Mouse (Mus musculus) c-Kit-negative CD71-positive TER-119-positive erythroid progenitor cells, embryonic 14.5 days (primary cell): ENCODE results near the gene Klk1b5.
A peak's percentile ranks its signal among the peaks of the same experiment; 100 is the strongest.

Source experiments
- DNase-seq: peaks from one replicate; pipeline ENCODE4 v3.0.0-alpha.2; 2013; ENCODE audit warnings: low read depth, low spot score

Klk1b5 gene

DNA sequence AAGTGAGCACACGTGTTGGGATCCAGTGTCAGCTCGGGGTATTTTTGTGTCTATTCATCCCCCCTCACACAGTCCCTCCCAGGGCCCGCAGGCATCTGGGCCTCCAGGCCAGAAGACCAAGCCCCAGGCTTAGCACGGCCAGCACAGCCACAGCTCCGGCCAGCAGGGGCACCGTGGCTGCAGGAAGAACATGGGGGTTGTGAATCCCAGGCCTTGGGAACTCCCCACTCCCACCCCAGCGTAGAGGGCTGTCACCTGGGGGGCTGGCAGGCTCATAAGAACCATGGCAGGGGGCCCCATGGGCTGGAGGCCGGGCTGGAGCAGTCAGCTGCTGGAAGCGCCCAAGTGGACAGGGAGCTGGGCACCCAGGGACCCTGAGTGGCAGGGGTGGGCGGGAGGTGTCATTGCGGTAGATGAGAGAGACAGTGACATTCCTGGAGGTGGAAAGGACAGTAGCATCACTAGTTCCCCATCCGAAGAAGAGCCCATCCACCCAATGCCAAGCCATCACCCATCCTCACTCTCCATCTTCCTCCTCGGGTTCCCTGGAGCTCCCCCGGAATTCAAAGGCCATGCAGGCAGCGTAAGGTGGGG is 37.4 kb downstream of the Klk1b5 start:
- DNase-seq = no peak

DNA sequence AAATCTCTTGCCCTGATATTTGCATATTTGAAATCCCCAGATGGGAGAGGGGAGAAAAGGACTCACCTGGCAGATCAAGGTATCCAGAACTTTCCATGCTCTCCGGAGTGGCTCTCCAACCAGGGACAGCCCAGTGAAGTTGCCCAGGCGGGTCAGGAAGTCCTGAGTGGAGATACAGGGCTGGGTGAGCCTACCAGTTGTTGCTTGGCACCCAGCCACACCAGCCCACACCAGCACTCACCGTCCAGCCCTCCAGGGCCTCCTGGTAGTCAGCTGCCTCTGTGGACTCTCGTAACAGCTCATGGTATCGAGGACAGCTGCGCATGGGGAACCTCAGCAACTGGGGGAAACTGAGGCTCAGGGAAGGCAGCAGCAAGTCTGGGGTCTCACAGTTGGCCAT is 39.2 kb downstream of the Klk1b5 start:
- no peak for DNase-seq

DNA sequence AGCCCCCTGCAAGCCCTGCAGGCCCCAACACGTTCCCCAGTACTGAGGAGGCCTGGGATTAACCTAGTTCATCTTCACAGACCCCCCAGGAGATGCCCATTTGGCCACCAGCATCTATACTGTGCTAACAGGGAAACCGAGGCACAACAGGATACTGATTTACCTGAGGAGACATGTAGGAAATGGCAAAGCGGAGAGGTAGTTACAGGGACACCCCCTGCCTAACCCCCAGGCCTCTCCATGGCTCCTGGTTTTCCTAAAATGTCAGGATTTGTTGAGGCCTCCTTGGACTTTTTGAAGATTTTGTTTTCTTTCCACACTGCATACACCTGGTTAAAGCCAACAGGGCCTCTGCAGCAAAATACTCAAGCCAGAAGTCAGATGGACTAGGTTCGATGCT is 41.5 kb downstream of the Klk1b5 start, which contains the start of gene Acp4:
Acp4 (minus strand) TSS at position 101 of the 400 bp plus-strand sequence.
- no peak for DNase-seq

DNA sequence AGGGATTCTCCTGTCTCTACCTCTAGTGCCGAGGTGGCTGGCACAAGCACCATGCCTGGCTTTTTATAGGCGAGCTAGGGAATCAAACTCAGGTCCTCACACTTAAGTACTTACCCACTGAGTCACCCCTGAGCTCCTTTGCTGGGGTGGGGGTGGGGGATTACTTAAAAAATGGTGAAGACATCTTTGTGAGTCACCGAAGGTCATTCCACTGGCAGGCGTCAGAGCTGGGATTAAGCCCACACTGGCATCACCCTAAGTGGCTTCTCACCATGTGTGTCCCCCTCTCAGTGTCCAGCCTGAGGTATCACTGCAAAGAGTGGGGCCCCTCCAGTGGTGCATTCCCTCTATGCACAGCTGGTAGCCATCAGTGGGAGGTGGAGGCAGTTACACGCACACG is 44.7 kb downstream of the Klk1b5 start:
- no peak for DNase-seq

DNA sequence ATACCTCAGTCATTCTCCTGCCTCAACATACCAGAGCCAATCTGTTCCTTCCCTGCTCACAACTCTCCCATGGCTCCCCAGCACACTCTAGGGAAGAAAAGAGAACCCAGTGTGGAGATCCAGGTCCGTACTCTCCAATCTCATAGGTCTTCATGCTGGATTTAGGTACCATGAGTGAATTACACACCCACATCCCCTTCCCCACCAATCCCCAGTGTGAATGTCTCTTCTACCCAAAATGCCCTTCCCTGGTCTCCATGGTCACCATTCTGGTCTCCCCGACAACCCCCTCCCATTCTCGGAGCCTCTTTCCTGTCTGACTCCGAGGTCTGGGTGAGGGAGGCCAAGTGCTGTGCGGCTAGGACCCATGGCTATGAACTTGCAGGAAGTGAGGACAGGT is 45.4 kb downstream of the Klk1b5 start, which contains the start of gene Gm15517:
Gm15517 (plus strand) TSS at position 301 of the 400 bp plus-strand sequence.
- no peak for DNase-seq

DNA sequence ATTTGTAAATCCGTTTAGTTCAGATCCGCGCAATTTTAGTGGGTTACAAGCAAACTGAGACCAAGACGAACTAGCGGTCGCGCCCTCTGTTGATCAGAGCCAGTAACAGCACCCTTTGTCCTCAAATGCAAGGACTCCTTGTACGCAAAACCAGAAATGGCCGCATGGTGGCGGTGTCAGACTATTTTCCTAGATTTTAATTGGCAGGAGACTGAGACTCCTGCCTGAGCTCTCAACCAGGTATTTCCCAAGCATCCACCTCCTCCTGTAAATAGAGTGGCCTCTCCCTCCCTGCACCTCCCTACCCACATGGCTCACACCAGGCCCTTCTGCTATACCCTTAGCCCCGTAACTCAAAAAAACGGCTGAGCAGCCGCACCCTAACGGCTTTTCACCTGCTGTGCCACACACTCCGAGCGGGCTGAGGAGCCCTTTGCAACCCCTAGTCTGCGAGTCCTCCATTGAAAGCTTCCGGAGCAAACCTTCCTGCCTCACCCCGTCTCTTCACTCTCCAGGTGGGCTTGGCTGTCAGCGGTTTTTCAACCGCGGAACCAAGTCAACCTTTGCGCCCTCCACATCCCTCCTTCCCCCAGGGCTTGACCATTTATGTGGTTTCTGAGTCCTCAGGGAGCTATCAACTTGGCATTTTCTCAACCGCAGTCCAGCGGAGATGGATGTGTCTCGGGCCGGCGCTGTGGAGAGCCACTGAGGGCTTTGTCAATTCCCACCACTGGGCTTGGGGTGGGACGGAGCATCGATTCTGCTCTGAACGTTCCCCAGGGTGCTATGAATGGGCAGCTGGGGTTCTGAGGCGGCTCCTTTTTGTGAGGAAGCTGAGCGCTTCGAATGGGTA is 47.3 kb downstream of the Klk1b5 start:
- peak; percentile 77 for DNase-seq

DNA sequence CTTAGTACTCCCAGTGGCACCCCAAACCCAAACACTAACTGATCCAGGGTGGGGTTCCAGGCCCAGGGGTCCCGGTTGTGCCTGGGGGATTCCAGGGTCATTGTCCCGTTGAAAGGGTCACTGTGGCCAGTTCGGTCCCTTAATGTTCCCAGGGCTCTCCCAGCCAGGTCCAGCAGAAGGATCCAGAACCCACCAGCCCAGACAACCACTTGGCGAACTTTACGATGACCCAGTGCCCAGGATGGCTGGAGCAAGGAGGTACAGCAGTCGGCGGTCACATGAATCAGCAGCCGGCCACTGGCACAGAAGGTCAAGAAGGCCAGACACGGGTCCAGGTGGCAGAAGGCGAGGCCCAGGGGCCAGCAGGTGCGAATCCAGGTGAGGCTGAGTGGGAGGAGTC is 52.4 kb downstream of the Klk1b5 start:
- DNase-seq = no peak

DNA sequence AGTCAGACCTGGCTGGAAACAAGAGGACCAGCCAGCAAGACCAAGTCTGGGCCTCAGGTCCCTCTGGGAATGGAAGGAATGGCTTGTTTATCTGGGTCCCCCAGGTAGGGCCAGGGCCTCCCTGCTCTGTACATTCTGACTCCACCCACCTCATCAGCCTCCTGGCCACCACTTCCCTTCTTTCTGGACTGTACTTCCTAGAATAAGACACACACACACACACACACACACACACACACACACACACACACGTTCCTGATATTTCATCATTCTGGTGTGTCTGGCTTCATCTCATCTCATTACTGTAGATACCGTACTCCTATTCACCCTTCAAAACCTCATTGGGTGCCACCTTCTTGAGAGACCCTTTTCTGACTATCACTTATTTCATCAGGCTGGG is 53.7 kb downstream of the Klk1b5 start:
- no peak for DNase-seq
